Mouse (Mus musculus): ENCODE results near the gene Map2.

Gene Map2

DNA sequence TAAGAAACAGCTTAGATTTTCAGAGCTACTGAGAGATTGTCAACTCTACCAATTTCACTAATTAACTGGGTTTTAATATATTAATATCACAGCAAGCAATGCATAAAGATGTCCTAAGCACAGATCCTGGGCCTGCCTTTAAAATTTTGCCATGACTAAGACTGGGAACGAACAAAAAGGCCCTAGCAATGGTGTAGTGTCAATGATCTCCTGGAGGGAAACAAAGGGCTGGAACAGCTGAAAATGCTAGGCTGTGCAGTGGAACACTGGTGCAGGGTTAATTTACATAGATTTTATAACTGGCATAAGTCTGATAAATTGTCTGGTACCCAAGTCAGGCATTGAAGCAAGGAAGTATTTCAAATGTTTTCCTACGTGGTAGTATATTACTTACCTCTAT, 220.8 kb downstream of the Map2 start:
- DNase-seq = no peak

DNA sequence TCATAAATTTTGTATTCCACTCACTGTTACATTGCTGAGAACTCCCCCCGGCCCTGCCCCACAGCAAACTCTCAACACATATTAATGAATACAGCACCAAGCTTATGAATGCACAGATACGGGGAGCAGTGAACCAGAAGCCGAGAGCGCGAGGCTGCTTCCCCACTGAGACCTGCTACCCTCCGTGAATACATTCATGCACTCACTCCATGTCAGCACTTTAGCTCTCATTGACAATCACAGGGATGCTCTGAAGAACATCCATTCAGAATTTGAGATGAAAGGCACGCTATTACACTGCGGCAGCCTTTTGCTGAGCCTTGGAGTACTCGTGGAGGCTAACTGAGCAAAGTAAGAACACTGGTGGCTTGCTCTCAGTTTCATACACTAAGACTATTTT, 226.8 kb downstream of the Map2 start:
- no peak for DNase-seq

DNA sequence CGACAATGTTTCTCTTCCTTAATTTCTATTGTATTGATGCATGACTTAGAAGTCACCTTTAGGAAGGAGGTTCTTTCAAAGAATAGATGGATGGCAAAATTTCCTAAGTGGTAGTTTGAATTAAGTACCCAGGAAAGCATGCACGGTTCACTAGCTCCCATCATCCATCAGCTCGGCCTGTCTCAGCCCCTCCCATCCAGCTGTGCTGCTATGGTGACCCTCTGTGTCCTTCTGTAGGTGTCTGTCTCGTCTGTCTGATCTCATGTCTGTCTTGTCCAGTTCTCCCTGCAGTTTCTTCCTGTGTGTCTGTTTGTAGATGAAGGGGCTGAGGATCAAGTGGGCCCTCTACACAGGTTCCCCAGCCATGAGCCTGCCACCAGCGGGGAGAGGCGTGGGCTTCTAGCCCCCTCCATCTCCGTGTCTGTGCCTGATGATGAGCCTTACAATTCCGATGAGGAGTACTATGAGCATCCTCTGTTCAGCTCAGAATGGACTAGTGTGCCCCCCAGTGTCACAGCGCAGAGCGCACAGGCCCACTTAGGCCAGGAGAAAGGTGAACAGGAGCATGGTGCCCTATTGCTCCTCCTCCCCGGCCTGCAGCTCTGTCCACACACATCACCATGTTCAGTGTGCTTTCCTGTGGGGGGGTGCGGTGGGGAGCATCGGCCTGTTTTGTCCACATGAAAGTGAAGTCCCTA, 232.3 kb downstream of the Map2 start:
- peak; percentile 34 for DNase-seq

DNA sequence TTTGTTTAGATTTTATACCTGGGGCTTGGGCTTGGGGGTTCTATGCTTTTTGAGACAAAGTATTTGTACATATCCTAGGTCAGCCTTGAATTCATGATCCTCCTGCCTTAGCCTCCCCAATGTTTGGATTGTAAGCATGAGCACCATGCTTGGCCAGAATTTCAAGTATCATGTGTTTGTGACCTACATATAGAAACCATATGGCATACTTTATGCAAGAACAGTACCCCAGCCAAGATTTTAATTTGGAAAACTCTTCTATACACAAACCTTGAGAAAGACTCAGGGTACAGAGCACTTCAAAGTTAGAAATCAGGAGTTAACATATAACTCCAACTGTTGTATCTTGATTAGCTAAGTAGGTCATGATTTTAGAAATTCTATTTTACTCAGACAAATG, 243.3 kb downstream of the Map2 start:
- DNase-seq = no peak

DNA sequence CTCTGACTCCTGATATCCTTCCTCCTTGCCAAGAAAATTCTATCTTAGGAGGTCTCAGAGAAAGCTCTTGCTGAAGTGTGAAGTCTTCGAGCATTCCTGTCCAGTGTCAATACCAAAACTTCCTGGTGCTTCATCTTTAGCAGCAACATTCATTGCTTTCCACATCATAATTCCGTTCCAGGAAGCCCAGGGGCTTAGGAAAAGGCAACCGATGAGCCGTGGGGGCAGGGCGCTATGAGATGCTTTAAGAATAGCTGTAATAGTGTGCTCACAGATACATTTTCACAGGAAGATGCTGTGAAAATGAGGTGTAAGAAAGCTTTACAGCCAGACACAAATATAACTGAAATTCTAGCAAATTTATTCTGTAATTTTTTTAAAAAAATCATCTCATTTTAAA, 251.0 kb downstream of the Map2 start:
- no peak for DNase-seq

DNA sequence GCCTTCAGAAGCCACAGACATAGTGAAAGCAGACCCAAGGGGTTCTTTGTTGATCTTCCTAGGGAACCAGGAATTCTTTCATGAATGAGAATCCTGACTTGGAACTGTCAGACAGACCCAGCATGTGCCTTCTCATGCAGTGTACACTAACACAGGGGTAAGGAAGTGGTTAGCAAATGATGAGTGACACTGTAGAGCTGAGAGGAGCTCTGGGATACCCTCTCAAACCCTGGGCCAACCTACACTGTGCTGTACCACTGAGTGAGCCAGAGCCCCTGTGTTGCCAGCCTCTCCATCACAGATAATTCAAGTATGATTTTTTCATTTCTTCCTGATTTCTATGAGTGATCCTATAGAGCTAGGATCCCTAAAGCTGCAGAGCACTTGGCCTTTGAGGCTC, 255.9 kb downstream of the Map2 start:
- no peak for DNase-seq

DNA sequence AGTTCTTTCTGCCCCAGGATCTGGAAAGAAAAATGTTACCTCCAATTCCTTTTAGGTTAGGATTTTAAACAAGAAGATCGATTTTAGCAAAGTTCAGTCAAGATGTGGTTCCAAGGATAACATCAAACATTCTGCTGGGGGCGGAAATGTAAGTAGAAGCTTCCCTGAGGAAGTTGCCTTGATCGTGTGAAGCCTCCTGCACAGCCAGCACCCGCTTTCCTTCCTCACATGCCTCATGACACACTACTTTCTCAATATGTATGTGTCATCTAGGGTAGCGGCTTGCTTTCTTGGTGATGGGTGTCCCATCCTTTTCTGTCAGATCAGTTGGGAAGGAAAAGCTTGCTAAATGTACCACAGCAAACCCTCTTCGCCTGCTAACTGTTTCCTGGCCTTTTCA, 256.4 kb downstream of the Map2 start:
- no peak for DNase-seq

DNA sequence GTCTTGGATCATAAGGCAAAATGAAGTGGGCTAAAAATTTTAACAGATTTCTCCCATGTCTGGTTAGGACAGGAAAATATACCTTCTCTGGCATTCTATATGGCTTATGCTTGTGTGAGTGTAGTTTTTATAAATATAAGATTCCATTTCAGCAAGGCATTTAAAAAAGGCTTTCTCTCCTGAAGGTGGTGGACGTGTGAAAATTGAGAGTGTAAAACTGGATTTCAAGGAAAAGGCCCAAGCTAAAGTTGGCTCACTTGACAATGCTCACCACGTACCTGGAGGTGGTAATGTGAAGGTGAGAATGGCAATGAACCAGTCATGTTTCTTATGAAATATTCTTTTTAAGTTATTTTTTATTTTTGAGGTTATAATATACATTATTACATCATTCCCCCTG, 263.0 kb downstream of the Map2 start:
- no peak for DNase-seq

DNA sequence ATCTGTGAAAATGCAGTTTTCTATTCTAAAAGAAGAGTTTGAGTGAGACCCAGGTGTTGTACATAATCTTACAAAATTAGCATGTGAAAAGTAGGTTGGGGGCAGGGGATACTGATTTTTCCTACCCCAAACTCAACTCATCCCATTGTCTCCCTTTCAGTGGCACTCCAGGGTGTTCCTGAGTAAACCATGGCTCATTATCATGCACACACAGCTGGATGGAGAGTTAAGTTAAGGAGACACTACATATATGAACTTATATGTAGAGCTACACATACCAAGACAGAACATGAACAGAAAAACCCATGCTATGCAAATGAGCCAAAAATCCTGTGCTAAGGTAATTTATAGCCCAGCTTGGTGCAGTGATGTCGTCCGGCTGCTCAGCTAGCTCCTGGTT, 267.8 kb downstream of the Map2 start:
- no peak for DNase-seq

DNA sequence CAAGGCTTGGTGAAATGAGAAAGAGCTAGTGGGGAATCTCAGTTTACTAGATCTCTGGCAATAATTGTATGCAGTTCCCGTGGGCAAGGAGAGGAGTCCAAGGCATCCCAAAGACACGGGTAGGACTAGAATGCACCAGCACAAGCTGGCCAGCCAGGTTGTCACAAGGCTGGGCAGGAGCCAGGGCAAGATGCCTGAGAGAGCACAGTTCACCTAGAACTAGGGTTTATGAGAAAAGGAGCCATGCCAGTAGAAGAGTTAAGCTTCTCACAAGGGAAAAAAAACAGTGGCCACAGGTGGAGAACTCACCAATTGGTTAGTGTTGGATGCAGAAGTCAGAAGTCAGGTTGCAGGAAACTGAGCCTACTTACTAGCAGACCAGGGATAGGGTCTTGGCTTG, 274.4 kb downstream of the Map2 start:
- no peak for DNase-seq

DNA sequence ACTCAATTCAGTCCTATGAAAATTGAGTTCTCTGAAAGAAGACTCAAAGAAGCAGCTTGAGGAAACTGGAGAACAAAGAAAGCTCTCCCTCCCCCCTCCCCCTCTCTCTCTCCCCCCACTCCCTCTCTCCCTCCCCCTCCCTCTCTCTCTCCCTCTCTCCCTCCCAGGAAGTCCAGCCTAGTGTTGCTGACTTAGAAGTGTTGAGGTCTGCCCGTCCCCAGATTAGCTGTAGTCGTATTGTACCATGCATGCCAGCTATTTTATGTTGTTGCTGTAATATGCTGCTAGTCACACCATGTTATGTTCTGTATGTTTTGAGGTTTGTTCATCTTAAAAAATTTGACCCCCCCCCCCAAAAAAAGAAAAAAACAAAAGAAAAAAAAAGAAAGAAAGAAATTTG, 281.5 kb downstream of the Map2 start:
- DNase-seq = no peak

DNA sequence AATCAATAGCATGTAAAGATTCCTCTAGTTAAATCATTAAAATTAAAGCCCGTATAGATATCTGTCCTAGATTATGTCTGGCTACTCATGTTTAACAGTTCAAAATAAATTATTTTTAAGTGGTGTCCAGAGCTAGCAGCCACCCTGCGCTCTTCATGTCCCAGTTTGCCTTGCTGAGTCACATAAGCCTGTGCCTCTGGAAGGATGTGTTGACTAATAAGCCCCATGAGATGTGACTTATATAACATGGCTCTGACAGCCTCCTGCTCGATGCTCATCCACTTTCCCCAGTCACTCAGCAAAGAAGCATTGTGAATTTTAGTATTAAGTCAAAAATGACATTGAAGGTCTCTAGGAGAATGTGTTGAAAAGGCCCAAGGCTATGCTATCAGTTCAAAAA, 282.7 kb downstream of the Map2 start:
- DNase-seq = no peak

DNA sequence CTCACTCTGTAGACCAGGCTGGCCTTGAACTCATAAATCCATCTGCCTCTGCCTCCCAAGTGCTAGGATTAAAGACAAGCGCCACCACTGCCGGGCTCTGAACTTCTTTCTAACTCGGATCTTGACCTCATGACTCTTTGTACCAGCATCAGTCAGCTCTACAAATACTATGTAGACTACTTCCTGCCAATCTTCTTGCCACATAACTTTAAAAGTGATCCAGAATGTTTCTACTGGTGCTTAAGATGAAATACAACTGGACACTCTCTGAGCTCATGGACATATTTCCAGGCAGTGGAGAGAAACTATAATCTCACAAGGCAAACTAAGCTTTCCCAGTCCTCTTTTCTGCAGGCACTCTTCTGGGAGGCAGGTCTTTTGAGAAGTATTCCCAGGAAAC, 284.3 kb downstream of the Map2 start:
- no peak for DNase-seq

DNA sequence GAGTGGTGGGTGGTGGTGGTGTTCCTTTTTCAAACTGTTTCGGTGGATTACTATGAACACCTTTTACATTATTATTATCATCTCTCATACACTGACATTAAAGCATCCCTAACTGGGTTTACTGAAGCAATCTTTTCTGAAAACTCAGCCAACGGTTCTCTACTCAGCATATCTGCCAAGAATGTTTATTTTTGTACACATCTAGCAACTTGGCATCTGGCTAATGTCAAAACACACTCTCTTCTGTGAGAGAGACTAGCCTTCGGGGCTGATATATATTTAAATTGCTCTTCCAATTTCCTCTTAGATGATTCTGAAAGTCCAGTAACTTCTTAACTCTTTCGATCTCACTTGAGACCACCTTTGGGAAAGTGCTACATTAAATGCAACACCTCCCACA, 285.8 kb downstream of the Map2 start:
- no peak for DNase-seq

DNA sequence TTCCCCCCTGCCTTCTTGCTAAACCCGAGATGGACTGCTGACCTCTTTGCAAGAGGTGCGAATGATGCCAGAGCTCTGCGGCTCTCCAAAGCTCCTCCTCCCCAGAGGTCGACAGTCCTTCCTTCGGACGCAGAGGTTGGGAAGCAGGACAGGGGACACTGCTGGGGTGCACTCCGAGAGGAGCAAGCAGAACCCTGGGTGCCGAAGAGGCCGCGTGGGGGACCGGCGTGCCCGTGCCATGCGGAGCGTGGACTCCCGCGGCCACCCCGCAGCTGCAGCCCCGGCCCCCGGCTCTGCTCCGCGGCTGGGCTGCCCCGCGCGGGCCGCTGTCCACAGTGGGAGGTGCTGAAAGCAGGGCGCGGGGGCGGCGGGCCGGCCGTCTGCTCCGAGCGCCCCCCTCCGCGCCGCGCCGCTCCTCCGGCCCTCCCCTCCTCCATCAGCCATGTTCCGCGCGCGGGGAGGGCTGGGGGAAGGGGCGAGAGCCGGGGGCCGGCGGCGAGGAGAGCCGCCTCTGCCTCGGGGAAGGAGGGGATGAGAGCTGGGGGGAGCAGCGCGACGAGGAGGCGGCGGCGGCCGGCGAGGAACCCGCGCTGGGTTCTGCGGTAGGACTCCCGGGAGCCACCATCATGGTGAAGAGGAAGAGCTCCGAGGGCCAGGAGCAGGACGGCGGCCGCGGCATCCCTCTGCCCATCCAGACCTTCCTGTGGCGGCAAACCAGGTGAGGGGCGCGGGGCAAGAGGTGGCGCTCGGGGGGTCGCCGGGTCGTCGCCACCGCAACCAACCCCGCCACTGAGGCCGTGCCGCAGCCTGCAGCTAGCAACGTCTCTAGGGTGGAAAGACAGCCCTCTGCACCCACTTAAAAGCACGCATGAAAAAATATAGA, 293.0 kb downstream of the Map2 start, which contains the start of gene Unc80:
Unc80 (plus strand) TSS at position 547 of the 883 bp plus-strand sequence.
- DNase-seq = peak; percentile 76

DNA sequence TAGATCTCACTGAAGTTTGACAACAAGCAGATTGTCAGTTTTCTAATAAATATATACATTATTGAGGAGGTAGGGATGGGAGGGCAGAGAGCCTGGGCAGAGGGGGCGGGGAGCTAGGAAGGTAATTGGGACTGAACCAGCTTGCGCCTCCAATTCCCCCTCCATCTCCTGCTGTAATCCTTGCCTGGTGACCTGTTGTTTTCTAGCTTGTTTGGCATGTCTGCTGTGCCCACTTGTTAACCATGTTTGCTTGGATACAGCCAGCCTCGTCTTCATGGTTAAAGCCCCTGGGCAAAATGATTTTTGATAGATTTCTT, 293.6 kb downstream of the Map2 start:
- DNase-seq = peak; percentile 63

DNA sequence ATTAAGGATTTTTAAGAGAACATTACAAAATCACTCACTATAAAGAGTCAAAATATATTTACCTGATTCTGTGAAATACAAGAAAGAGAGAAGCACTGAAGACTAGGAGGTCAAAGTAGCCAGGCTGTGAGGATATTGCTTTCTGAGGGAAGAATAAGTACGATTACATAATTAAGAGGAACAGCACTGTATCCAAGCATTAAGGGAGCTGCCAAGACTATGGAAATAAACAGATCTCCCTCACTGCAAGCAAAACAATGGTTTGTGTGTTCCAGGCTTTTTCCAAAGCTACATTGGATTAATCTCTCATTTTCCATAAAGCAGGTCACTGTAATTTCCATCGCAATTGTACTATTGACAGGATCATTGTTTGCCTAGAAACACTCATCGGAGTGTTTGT, 307.7 kb downstream of the Map2 start:
- no peak for DNase-seq

All from cerebellum, adult 11 months (tissue).